7 mouse cellular contexts compared by ENCODE assay signal in the genomic region with DNA sequence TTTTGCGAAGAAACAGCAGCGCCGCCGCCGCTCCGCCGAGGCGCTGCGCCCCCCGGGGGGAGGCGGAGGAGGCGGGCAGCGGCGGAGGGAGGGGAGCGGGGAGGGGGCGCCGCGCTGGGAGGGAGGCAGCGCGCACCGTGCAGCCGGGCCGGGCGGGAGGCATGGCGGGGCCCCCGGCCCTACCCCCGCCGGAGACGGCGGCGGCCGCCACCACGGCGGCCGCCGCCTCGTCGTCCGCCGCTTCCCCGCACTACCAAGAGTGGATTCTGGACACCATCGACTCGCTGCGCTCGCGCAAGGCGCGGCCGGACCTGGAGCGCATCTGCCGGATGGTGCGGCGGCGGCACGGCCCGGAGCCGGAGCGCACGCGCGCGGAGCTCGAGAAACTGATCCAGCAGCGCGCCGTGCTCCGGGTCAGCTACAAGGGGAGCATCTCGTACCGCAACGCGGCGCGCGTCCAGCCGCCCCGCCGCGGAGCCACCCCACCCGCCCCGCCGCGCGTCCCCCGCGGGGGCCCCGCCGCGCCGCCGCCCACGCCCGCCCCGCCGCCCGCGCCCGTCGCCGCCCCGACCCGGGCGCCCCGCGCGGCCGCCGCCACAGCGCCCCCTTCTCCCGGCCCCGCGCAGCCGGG. TPM values are rescaled to one million over a fixed set of nuclear protein-coding genes. Genes with fewer than 3 reads are reported as not detected.
DNase-seq lines count a peak whose midpoint lies in the region; TF ChIP-seq lines count a peak whose summit lies in the region.

Samd1 (plus strand) TSS at position 162 of the 631 bp plus-strand sequence.

- peak within 1 kb of the TSS; percentile 85 for H3K27ac ChIP-seq in ES-E14 (ENCODE audit: insufficient read depth, low read depth, low read length, poor library complexity, severe bottlenecking)

- H3K4me1 ChIP-seq in ES-E14 (ENCODE audit: control insufficient read depth in 2 of 2, insufficient read depth in 2 of 2, low read length in 2 of 2, poor library complexity in 1 of 2): peaks cover 6 to 15% of the 10 kb centered on the region in 2 experiments
- peaks cover 64% of the 10 kb centered on the region for H3K4me1 ChIP-seq in erythroblast, embryonic 14.5 days (ENCODE audit: control insufficient read depth)

- H3K4me3 ChIP-seq in ES-E14 (ENCODE audit: insufficient read depth in 1 of 2, low read depth in 1 of 2, low read length in 2 of 2, poor library complexity in 1 of 2, severe bottlenecking in 1 of 2): peak within 1 kb of the TSS; percentile 81 to 97
- H3K4me3 ChIP-seq in erythroblast, embryonic 14.5 days (replicated peaks): peak within 1 kb of the TSS; percentile 91

- H3K9ac ChIP-seq in ES-E14 (ENCODE audit: insufficient read depth, low read depth, low read length, poor library complexity, severe bottlenecking): peak within 1 kb of the TSS; percentile 95

- no peaks in the 10 kb centered on the region for H3K9me3 ChIP-seq in ES-E14 (ENCODE audit: control insufficient read depth, insufficient read depth, low read depth, low read length)
- H3K9me3 ChIP-seq in erythroblast, embryonic 14.5 days (ENCODE audit: control insufficient read depth, low read length): peaks cover 4% of the 10 kb centered on the region; the same call in 1 of the 2 replicates

- H3K36me3 ChIP-seq in ES-E14 (ENCODE audit: control insufficient read depth, insufficient read depth, low read length, poor library complexity, severe bottlenecking): peaks cover 20% of the 10 kb centered on the region
- peaks cover 64% of the 10 kb centered on the region for H3K36me3 ChIP-seq in erythroblast, embryonic 14.5 days (ENCODE audit: control insufficient read depth)

- in situ Hi-C loops in ES-E14 (cut with MboI; ENCODE audit: low sequenced_read_pairs in 2 of 2, unreplicated experiment in 2 of 2): no loop called here

- intact Hi-C loops in heart, postnatal 10 days (cut with DNase I): loop anchor here (2.0 to 5.0 kb wide), 2 partner anchors 25 to 40 kb away; partner anchors contain the start of genes Asf1b, Gm10644 and Prkaca

- no peaks in the 10 kb centered on the region for H3K27me3 ChIP-seq in erythroblast, embryonic 14.5 days (ENCODE audit: control insufficient read depth)

- no peak for DNase-seq in ES-E14 (ENCODE audit: low read depth, low spot score)
- peak; percentile 43 for DNase-seq in adrenal gland, postnatal 25 days
- peak; percentile 56 to 66 for DNase-seq in heart, postnatal 10 days
- peak; percentile 59 for DNase-seq in layer of hippocampus, adult 9-11 months
- DNase-seq in lung, postnatal 25 days (ENCODE audit: low spot score): peak; percentile 29
- peak; percentile 62 for DNase-seq in right cerebral cortex, postnatal 14 days

TF ChIP-seq in ES-E14, 5 proteins besides CTCF, POLR2A, EP300 and RAD21:
- TF ChIP-seq ZNF384 (IDR thresholded peaks at IDR 0.05; ENCODE audit: low read depth, low read length): no peak
- TF ChIP-seq MAFK (IDR thresholded peaks at IDR 0.05; ENCODE audit: insufficient read depth, low read depth, low read length): no peak
- no peak for TF ChIP-seq CHD2 (IDR thresholded peaks at IDR 0.05; ENCODE audit: low read depth, low read length)
- no peak for TF ChIP-seq HCFC1 (IDR thresholded peaks at IDR 0.05; ENCODE audit: borderline replicate concordance, insufficient read depth, low read length)
- TF ChIP-seq ZC3H11A (IDR thresholded peaks at IDR 0.05; ENCODE audit: borderline replicate concordance, low read depth, low read length): no peak

RNA-seq across cellular contexts. Expression of gene Samd1, which starts in this region (rescaled TPM):
- total RNA-seq in ES-E14 (2012; rRNA removed): 125 and 191 TPM in 2 replicates
- total RNA-seq in adrenal gland, postnatal 25 days (2021): 44.8 and 49.8 TPM in 2 replicates
- 37.5 and 42.8 TPM in 2 replicates for polyA plus RNA-seq in erythroblast, embryonic 14.5 days (2012)
- 10 to 100 TPM; 30.6 to 39.0 TPM for total RNA-seq in heart, postnatal 10 days (2021)
